Mouse (Mus musculus) CH12.LX (cell line): ENCODE data around the gene Dnajc24. TPM values are rescaled to one million over a fixed set of nuclear protein-coding genes. Genes with fewer than 3 reads are reported as not detected.

Source experiments
- DNase-seq: peaks from one replicate; pipeline ENCODE4 v3.0.0-alpha.2; 2013; ENCODE audit errors: extremely low read depth
- H3K27ac ChIP-seq: 2 replicates; pipeline ENCODE4 v1.5.1; 2012; ENCODE audit warnings: low read depth, mild to moderate bottlenecking, control low read depth, moderate library complexity; ENCODE audit not compliant: insufficient read depth
- H3K27me3 ChIP-seq: replicated peaks from 2 replicates; pipeline ENCODE3; 2012; ENCODE audit warnings: inconsistent platforms
- H3K36me3 ChIP-seq, 2 experiments: replicated peaks in 1 of 2; 2 replicates each; pipeline versions ENCODE3 to v1.6.1; 2012; ENCODE audit warnings: inconsistent platforms in 1 of 2, low read length in 1 of 2, mild to moderate bottlenecking in 1 of 2, mixed read lengths in 1 of 2, moderate library complexity in 1 of 2; ENCODE audit not compliant: control insufficient read depth in 1 of 2, insufficient read depth in 1 of 2
- H3K4me1 ChIP-seq, 2 experiments: 2 replicates each; pipeline ENCODE4 v1.6.1; 2012; ENCODE audit warnings: inconsistent platforms in 1 of 2, moderate library complexity in 1 of 2; ENCODE audit not compliant: insufficient read depth in 2 of 2, control insufficient read depth in 1 of 2
- H3K4me2 ChIP-seq: 2 replicates; pipeline ENCODE4 v1.6.1; 2012; ENCODE audit warnings: low read depth, mild to moderate bottlenecking, control low read depth; ENCODE audit not compliant: poor library complexity, insufficient read depth, severe bottlenecking
- H3K4me3 ChIP-seq, 3 experiments: fragments of 150-350 bp in 1 of 3; sonication (generic) in 1 of 3; replicated peaks in 1 of 3; 2 replicates each; pipeline versions ENCODE3 to v1.5.1; 2011 to 2012; ENCODE audit warnings: low read depth in 2 of 3, low read length in 2 of 3, mild to moderate bottlenecking in 2 of 3, moderate library complexity in 2 of 3, control low read depth in 1 of 3, improper control_type of control experiment in 1 of 3, inconsistent platforms in 1 of 3, mixed read lengths in 1 of 3; ENCODE audit not compliant: poor library complexity in 1 of 3
- H3K79me2 ChIP-seq: replicated peaks from 2 replicates; pipeline ENCODE4 v1.6.1; 2012; ENCODE audit warnings: mild to moderate bottlenecking, moderate library complexity; ENCODE audit not compliant: control insufficient read depth, poor library complexity, insufficient read depth, severe bottlenecking; ENCODE audit errors: extremely low read depth
- H3K9ac ChIP-seq: 2 replicates; pipeline ENCODE4 v1.6.1; 2012; ENCODE audit warnings: low read depth, mild to moderate bottlenecking, control low read depth, moderate library complexity; ENCODE audit not compliant: insufficient read depth
- H3K9me3 ChIP-seq: replicated peaks from 2 replicates; pipeline ENCODE3; 2012; ENCODE audit warnings: low read length, inconsistent platforms, mixed read lengths
- ELF1 ChIP-seq: IDR thresholded peaks from 2 replicates; pipeline ENCODE4 v1.6.1; 2014; ENCODE audit warnings: low read depth, mild to moderate bottlenecking, inconsistent platforms, low read length, improper control_type of control experiment
- ETS1 ChIP-seq: conservative IDR thresholded peaks from 2 replicates; pipeline ENCODE4 v1.6.1; 2012; ENCODE audit warnings: low read depth, mild to moderate bottlenecking, inconsistent platforms, low read length, improper control_type of control experiment, moderate library complexity
- GABPA ChIP-seq: IDR thresholded peaks from 2 replicates; pipeline ENCODE4 v1.6.1; 2012; ENCODE audit warnings: low read depth, low read length, improper control_type of control experiment, inconsistent platforms; ENCODE audit not compliant: insufficient replicate concordance
- HCFC1 ChIP-seq: IDR thresholded peaks from 2 replicates; pipeline ENCODE4 v1.6.1; 2012; ENCODE audit warnings: low read depth, mild to moderate bottlenecking, inconsistent platforms, low read length, improper control_type of control experiment
- IRF4 ChIP-seq: IDR thresholded peaks from 2 replicates; pipeline ENCODE4 v1.6.1; 2014; ENCODE audit warnings: low read depth, mild to moderate bottlenecking, inconsistent platforms, low read length, improper control_type of control experiment
- JUND ChIP-seq: conservative IDR thresholded peaks from 2 replicates; pipeline ENCODE4 v1.6.1; 2011; ENCODE audit warnings: low read depth, low read length, improper control_type of control experiment
- KAT2A ChIP-seq: IDR thresholded peaks from 2 replicates; pipeline ENCODE4 v1.6.1; 2012; ENCODE audit warnings: low read length, improper control_type of control experiment, inconsistent platforms; ENCODE audit not compliant: insufficient replicate concordance
- MAZ ChIP-seq: IDR thresholded peaks from 2 replicates; pipeline ENCODE4 v1.6.1; 2012; ENCODE audit warnings: low read depth, mild to moderate bottlenecking, inconsistent platforms, low read length, improper control_type of control experiment, moderate library complexity
- MEF2A ChIP-seq: IDR thresholded peaks from 2 replicates; pipeline ENCODE4 v1.6.1; 2014; ENCODE audit warnings: low read depth, mild to moderate bottlenecking, inconsistent platforms, low read length, improper control_type of control experiment, borderline replicate concordance
- MXI1 ChIP-seq: IDR thresholded peaks from 2 replicates; pipeline ENCODE4 v1.6.1; 2011; ENCODE audit warnings: mild to moderate bottlenecking, low read depth, low read length, improper control_type of control experiment
- MYC ChIP-seq: IDR thresholded peaks from 2 replicates; pipeline ENCODE4 v1.6.1; 2011; ENCODE audit warnings: low read depth, mild to moderate bottlenecking, improper control_type of control experiment, low read length
- NELFE ChIP-seq: IDR thresholded peaks from 2 replicates; pipeline ENCODE4 v1.6.1; 2011; ENCODE audit warnings: low read depth, low read length, improper control_type of control experiment
- POLR2A ChIP-seq: IDR thresholded peaks from 2 replicates; pipeline ENCODE4 v1.6.1; 2011; ENCODE audit warnings: low read depth, mild to moderate bottlenecking, improper control_type of control experiment, low read length
- RAD21 ChIP-seq: IDR thresholded peaks from 2 replicates; pipeline ENCODE4 v1.6.1; 2011; ENCODE audit warnings: low read depth, mild to moderate bottlenecking, low read length, improper control_type of control experiment, moderate library complexity
- RCOR1 ChIP-seq: conservative IDR thresholded peaks from 2 replicates; pipeline ENCODE4 v1.6.1; 2012; ENCODE audit warnings: low read depth, mild to moderate bottlenecking, inconsistent platforms, low read length, improper control_type of control experiment
- SIN3A ChIP-seq: IDR thresholded peaks from 2 replicates; pipeline ENCODE4 v1.6.1; 2012; ENCODE audit warnings: low read length, improper control_type of control experiment, inconsistent platforms
- SMC3 ChIP-seq: IDR thresholded peaks from 2 replicates; pipeline ENCODE4 v1.6.1; 2011; ENCODE audit warnings: low read depth, low read length, improper control_type of control experiment
- TBP ChIP-seq: conservative IDR thresholded peaks from 2 replicates; pipeline ENCODE4 v1.6.1; 2011; ENCODE audit warnings: low read depth, low read length, improper control_type of control experiment
- TCF12 ChIP-seq: IDR thresholded peaks from 2 replicates; pipeline ENCODE4 v1.6.1; 2014; ENCODE audit warnings: low read depth, mild to moderate bottlenecking, inconsistent platforms, low read length, improper control_type of control experiment
- USF1 ChIP-seq: IDR thresholded peaks from 2 replicates; pipeline ENCODE4 v1.6.1; 2014; ENCODE audit warnings: low read depth, mild to moderate bottlenecking, inconsistent platforms, low read length, improper control_type of control experiment
- ZMIZ1 ChIP-seq: IDR thresholded peaks from 2 replicates; pipeline ENCODE4 v1.6.1; 2012; ENCODE audit warnings: low read depth, mild to moderate bottlenecking, inconsistent platforms, low read length, improper control_type of control experiment
- dilution Hi-C: fragments of 300-500 bp; cut with MboI; formaldehyde crosslinking; loops from 2 replicates; pipeline ENCODE4 v1.14.3; 2020; ENCODE audit warnings: low sequenced_read_pairs; ENCODE audit not compliant: extremely low pct_unique_long_range_greater_than_20kb, extremely low pct_ligation_motif_present
- in situ Hi-C: fragments of 300-500 bp; cut with MboI; formaldehyde crosslinking; loops from 3 replicates; pipeline ENCODE4 v1.14.3; 2019; ENCODE audit warnings: low sequenced_read_pairs, low pct_ligation_motif_present, low pct_unique_long_range_greater_than_20kb, mixed read lengths
- polyA plus RNA-seq: library from polyadenylated mRNA; unstranded; fragments of >175 nt; gene quantifications from 2 replicates; pipeline ENCODE4 v1.2.1, GENCODE M21; 2012; ENCODE audit warnings: low read depth; ENCODE audit not compliant: insufficient read length
- total RNA-seq, 2 experiments: library from RNA; depleted of rRNA; stranded (reverse); fragments of 300-350 nt in 1 of 2; fragments of >200 nt in 1 of 2; gene quantifications; 2 replicates each; pipeline ENCODE4 v1.2.3; 2012 to 2014

Dnajc24 gene
- total RNA-seq (2012; rRNA removed): 29.2 and 38.4 TPM in 2 replicates
- total RNA-seq (2014; rRNA removed): 53.2 and 63.3 TPM in 2 replicates
- polyA plus RNA-seq: 41.4 and 41.5 TPM in 2 replicates

DNA sequence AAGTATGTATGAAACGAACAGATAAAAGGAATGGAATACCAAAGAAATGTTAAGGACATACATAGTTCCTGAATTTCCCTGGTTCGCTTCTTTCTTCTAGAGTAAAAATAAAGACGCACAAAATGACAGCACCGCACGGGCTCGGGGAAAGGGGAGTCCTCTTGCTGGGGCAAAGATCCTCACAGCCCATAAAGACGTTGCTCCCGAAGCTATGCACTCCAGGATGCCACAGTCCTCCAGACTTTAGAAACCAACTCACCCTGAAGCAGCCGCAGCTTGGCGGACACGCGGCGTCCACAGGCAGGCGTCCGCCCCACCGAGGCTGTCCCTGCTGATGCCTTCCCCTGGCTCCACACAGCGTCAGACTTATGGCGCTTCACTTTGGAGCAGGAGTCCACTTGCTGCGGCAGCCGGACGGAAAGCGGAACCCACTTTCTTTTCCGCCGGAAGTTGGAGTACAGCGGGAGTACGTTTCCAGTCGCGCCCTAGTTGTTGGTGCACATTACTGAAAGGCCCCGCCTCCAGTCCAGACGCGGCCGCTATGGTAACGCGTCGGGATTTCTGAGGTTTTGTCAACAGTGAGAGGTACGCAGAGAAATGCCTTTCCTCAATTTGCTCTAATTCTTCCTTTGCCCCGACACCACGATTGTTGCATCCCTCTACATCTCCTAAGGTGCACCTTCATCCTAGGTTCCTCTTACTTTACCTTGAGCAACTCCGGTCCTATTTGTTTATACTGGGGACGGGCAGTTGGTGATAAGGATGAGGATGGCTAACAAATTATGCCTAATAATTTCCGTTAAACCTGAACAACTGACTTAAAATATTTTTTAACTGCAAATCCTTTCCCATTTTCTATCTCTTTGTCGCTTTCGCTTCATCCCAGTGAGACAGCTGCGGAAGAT, at the start of gene Dnajc24:
Gene Dnajc24, minus strand, starts transcription at position 715 of the 905 bp plus-strand sequence.
- in situ Hi-C loops: no loop called here
- peak; percentile 93 for DNase-seq
- peak; percentile 77 for TF ChIP-seq NELFE
- TF ChIP-seq SIN3A: peak; percentile 99
- peak; percentile 92 for TF ChIP-seq HCFC1
- TF ChIP-seq TCF12: peak; percentile 75
- no peak for TF ChIP-seq USF1
- TF ChIP-seq RCOR1: no peak
- no peak for TF ChIP-seq SMC3
- TF ChIP-seq IRF4: peak; percentile 72
- peak; percentile 45; the same call in 1 of the 2 replicates for TF ChIP-seq MEF2A
- TF ChIP-seq ETS1: no peak
- peak; percentile 74; the same call in 1 of the 2 replicates for TF ChIP-seq MXI1
- TF ChIP-seq MYC: peak; percentile 21; the same call in 1 of the 2 replicates
- peak; percentile 69; the same call in 1 of the 2 replicates for TF ChIP-seq KAT2A
- no peak; the same call in 1 of the 2 replicates for TF ChIP-seq GABPA
- TF ChIP-seq ZMIZ1: 0 out of 2 replicates have a peak, but pooled peaks have one; percentile 41
- TF ChIP-seq RAD21: no peak
- peak; percentile 87 for TF ChIP-seq ELF1
- 0 out of 2 replicates have a peak, but pooled peaks have one; percentile 27 for TF ChIP-seq MAZ
- TF ChIP-seq JUND: no peak
- TF ChIP-seq POLR2A: peak; percentile 78
- 0 out of 2 replicates have a peak, but pooled peaks have one; percentile 46 for TF ChIP-seq TBP
- Histone ChIP-seq H3K9ac (peak within 1 kb of the TSS; percentile 75), H3K36me3 (peaks cover 0 to 7% of the 10 kb centered on the region in 2 experiments), H3K4me1 (peaks cover 0 to 11% of the 10 kb centered on the region in 2 experiments; a peak in 1 of 4 replicates), H3K9me3 (no peaks in the 10 kb centered on the region), H3K27ac (peak within 1 kb of the TSS; percentile 5; the same call in 1 of the 2 replicates), H3K79me2 (peaks cover 7% of the 10 kb centered on the region), H3K4me3 (peak within 1 kb of the TSS; percentile 72 to 88 (median 88)), H3K27me3 (peaks cover 4% of the 10 kb centered on the region), H3K4me2 (peak within 1 kb of the TSS; percentile 91)
- dilution Hi-C loops: no loop called here
